Mouse (Mus musculus) heart, adult 2 months (tissue): ENCODE results near the gene Ak5.

Experiments used
- CTCF ChIP-seq: fragments of 200-600 bp; IDR thresholded peaks from 2 replicates; pipeline ENCODE4 v1.8.1; 2022; ENCODE audit warnings: antibody characterized with exemption, mild to moderate bottlenecking, moderate library complexity
- EP300 ChIP-seq: fragments of 200-500 bp; IDR thresholded peaks from 2 replicates; pipeline ENCODE4 v1.6.1; 2011; ENCODE audit warnings: low read depth, low read length, control low read depth; ENCODE audit not compliant: insufficient read depth
- POLR2A ChIP-seq: fragments of 200-500 bp; IDR thresholded peaks from 2 replicates; pipeline ENCODE4 v1.6.1; 2011; ENCODE audit warnings: mild to moderate bottlenecking, low read depth, low read length, control low read depth; ENCODE audit not compliant: insufficient read depth

GRCm38 (mm10) chr3:152462038-152462547, 206.1 kb downstream of the Ak5 start:
- TF ChIP-seq CTCF = no peak
- no peak for TF ChIP-seq POLR2A
- TF ChIP-seq EP300 = no peak
